Mouse (Mus musculus) intestine, postnatal 0 days (tissue): ENCODE results near the gene Wwox. TPM values are rescaled to one million over a fixed set of nuclear protein-coding genes. Genes with fewer than 3 reads are reported as not detected.

Experiments used
- ATAC-seq: fragments of 200-750 bp; cut with Nextera tagmentation; 2 replicates; pipeline ENCODE4 v1.8.0; 2017; ENCODE audit warnings: mild to moderate bottlenecking, moderate TSS enrichment, moderate library complexity
- H3K27ac ChIP-seq: fragments of 300-500 bp; sonication (generic); 2 replicates; pipeline ENCODE4 v1.5.1; 2014; ENCODE audit warnings: mild to moderate bottlenecking, low read depth, low read length, moderate library complexity
- H3K27me3 ChIP-seq: fragments of 300-500 bp; sonication (generic); replicated peaks from 2 replicates; pipeline ENCODE4 v1.6.1; 2014; ENCODE audit warnings: low read length, mixed read lengths; ENCODE audit not compliant: control insufficient read depth, insufficient read depth
- H3K36me3 ChIP-seq: fragments of 300-500 bp; sonication (generic); 2 replicates; pipeline ENCODE4 v1.6.1; 2014; ENCODE audit warnings: mild to moderate bottlenecking, moderate library complexity; ENCODE audit not compliant: control insufficient read depth, insufficient read depth
- H3K4me1 ChIP-seq: fragments of 300-500 bp; sonication (generic); replicated peaks from 2 replicates; pipeline ENCODE4 v1.6.1; 2014; ENCODE audit warnings: antibody characterized with exemption, low read length, mixed read lengths; ENCODE audit not compliant: control insufficient read depth, insufficient read depth
- H3K4me2 ChIP-seq: fragments of 300-500 bp; sonication (generic); replicated peaks from 2 replicates; pipeline ENCODE4 v1.6.1; 2014; ENCODE audit warnings: low read depth, mild to moderate bottlenecking, moderate library complexity
- H3K4me3 ChIP-seq: fragments of 300-500 bp; sonication (generic); 2 replicates; pipeline ENCODE4 v1.5.1; 2014; ENCODE audit warnings: low read depth, low read length
- H3K9ac ChIP-seq: fragments of 300-500 bp; sonication (generic); 2 replicates; pipeline ENCODE4 v1.6.1; 2014; ENCODE audit warnings: mild to moderate bottlenecking, low read depth, low read length
- H3K9me3 ChIP-seq: fragments of 300-500 bp; sonication (generic); 2 replicates; pipeline ENCODE4 v1.6.1; 2016; ENCODE audit warnings: mixed run types; ENCODE audit not compliant: control insufficient read depth
- CTCF ChIP-seq: sonication (generic); IDR thresholded peaks from 2 replicates; pipeline ENCODE4 v1.5.1; 2016; ENCODE audit warnings: low read depth, mild to moderate bottlenecking, control low read depth, antibody characterized with exemption, moderate library complexity
- WGBS: fragments of 180-500 bp; shearing (Covaris S2); extraction: QIAGEN DNeasy Blood & Tissue Kit; methylation state at CpG from one replicate; pipeline ENCODE4 v1.1.7; 2014; 5-methylcytosine and 5-hydroxymethylcytosine counted together
- polyA plus RNA-seq: library from polyadenylated mRNA; unstranded; fragments of >200 nt; fragmentation: Nextera tagmentation; extraction: Ambion mirVana; gene quantifications from 2 replicates; pipeline ENCODE4 v1.2.1, GENCODE M21; 2015

Gene Wwox
- polyA plus RNA-seq, 1 experiment from 2014 or later: 7.1 TPM

DNA sequence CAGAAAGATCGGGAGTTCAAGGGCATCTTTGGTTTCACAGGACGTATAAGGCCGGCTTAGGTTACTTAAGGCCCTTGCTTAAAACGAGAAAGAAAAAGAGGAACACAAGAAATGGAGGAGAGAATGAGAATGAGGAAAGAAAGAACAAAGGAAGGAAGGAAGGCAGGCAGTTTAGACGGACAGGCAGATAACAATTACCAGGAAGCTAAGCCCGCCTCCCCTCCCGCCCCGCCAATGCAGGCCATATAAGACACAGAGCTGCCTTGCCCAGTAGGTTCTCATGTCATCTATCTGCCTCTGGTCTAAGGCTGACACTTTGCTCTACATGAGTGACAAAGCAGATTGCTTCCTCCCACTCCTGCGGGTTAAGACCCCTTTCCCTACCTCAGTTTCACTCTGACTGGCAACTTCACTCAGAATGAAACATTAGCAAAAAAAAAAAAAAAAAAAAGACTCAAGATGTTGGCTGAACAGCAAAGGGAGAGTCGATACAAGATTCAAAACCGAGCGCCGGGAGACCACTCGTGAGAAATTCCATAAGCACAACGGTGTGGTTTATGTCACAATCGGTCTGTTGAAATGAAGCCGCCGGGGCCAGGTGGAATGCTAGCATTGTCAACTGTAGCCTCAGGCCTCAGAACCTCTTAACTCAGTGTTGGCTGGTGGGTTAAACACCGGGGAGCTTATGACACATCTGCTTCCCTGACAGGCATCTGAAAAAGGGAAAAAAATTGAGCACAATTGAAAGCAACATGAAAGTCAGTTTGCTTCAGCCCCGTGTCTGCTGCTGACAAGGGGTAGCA, 787.5 kb downstream of the Wwox start:
- no peak for ATAC-seq
- H3K27ac ChIP-seq: no peak overlapping the region
- WGBS: 68% methylated on average over 20 of the region's 20 CpGs

DNA sequence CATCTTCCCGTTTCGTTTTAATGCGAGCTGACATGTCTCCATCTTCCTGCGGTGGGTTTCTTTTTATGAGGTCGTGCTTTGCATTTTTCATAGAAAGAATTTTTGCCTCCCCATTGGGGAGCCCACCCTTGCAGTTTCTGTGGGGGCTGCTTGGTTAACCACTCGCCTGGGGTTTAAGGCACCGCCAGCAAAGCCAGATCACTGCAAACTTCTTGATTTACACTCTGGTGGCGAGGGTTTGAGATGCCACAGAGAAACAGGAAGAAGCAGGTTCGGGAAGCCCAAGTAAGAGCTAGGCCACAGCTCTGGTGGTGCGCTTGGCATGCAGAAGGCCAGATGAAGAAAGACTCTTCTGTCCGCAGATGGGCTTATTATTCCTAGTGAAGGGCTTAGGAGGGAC, 789.4 kb downstream of the Wwox start:
- Histone ChIP-seq H3K27me3 (no peaks in the 10 kb centered on the region), H3K4me3 (no peak overlapping the region), H3K4me1 (no peaks in the 10 kb centered on the region), H3K9me3 (no peaks in the 10 kb centered on the region), H3K4me2 (no peak overlapping the region), H3K36me3 (no peaks in the 10 kb centered on the region), H3K9ac (no peak overlapping the region), H3K27ac (no peak overlapping the region)
- 88% methylated on average over 11 of the region's 11 CpGs for WGBS
- no peak for ATAC-seq
- TF ChIP-seq CTCF: no peak

More for the DNA sequence above, 787.5 kb downstream of the Wwox start:
- Histone ChIP-seq H3K4me2 (no peak overlapping the region), H3K27me3 (no peaks in the 10 kb centered on the region), H3K4me1 (no peaks in the 10 kb centered on the region), H3K9me3 (no peaks in the 10 kb centered on the region), H3K9ac (no peak overlapping the region), H3K36me3 (no peaks in the 10 kb centered on the region), H3K4me3 (no peak overlapping the region)
- no peak for TF ChIP-seq CTCF

DNA sequence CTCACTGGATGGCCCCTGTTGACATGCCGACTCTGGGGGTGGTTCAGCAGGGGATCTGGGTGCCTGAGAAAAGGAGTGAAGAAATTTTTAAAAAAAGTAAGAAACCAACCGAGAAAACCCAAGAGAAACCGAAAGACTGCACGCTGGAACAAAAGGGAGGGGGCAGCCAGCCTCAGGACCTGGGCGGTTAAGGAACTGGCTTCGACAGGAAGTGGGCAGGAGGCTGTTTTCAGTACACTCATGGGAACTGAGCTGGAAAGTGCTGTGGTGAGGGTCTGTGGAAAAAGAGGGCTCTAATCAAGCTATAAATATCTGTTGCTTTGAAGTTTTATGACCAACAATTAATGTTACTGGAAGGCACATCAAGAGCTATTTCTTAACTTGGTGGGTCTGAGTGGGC, 794.6 kb downstream of the Wwox start:
- no peaks in the 10 kb centered on the region for H3K27me3 ChIP-seq
- no peak overlapping the region for H3K4me2 ChIP-seq
- H3K4me3 ChIP-seq: no peak overlapping the region
- no peak for TF ChIP-seq CTCF
- ATAC-seq: no peak
- H3K9ac ChIP-seq: no peak overlapping the region
- WGBS: 74% methylated on average over 6 of the region's 6 CpGs
- no peaks in the 10 kb centered on the region for H3K4me1 ChIP-seq
- no peaks in the 10 kb centered on the region for H3K9me3 ChIP-seq
- H3K27ac ChIP-seq: no peak overlapping the region
- no peaks in the 10 kb centered on the region for H3K36me3 ChIP-seq

- H3K36me3 ChIP-seq: no peaks in the 10 kb centered on the region
- H3K27me3 ChIP-seq: no peaks in the 10 kb centered on the region
- H3K4me1 ChIP-seq: no peaks in the 10 kb centered on the region
- TF ChIP-seq CTCF: no peak
- 73% methylated on average over 9 of the region's 9 CpGs for WGBS
- H3K4me3 ChIP-seq: no peak overlapping the region
- H3K9ac ChIP-seq: no peak overlapping the region
- no peak overlapping the region for H3K27ac ChIP-seq
- no peak overlapping the region for H3K4me2 ChIP-seq
- ATAC-seq: no peak
- H3K9me3 ChIP-seq: no peaks in the 10 kb centered on the region
These were observed 798.1 kb downstream of the Wwox start for GRCm38 (mm10) chr8:115237596-115237995.

- TF ChIP-seq CTCF: no peak
- no peak for ATAC-seq
- Histone ChIP-seq H3K27me3 (no peaks in the 10 kb centered on the region), H3K9ac (no peak overlapping the region), H3K4me3 (no peak overlapping the region), H3K4me1 (no peaks in the 10 kb centered on the region), H3K36me3 (no peaks in the 10 kb centered on the region), H3K4me2 (no peak overlapping the region), H3K9me3 (0 out of 2 replicates have a peak, but pooled peaks cover 3% of the 10 kb centered on the region), H3K27ac (no peak overlapping the region)
- 88% methylated on average over 9 of the region's 9 CpGs for WGBS
These were observed 804.1 kb downstream of the Wwox start for GRCm38 (mm10) chr8:115243465-115244027.

DNA sequence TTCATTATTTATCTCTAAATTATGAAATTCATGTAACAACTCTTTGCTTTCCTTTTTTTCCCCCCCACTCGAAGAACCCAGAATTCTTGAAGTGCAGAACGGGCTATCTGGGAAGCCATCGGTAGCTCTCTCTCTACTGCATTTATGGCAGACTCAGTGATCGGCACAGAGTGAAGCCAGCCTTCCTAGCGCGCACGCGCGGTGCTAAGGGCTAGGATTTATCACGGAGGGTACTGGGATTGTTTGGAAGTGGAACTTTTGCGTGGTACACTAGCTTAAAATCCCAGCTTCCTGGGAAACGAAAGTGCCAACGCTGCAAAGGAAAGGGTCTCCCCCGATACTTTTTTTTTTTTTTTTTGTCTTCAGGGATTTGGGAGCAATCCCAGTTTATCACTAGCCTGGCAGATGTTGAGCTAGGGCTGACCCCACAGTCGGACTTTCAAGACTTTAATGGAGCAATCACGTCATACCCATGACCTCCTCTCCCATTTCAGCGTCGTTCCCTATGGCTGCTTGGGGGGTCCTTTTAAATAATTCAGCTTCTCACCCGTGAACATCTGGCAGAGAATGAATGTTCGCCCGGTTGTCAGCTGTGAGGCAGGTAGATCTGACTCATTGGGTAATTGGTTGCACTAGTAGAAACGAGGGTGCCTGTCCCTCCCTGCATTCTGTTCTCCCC, 810.4 kb downstream of the Wwox start:
- 0 out of 2 replicates have a peak overlapping the region, but pooled peaks have one; percentile 11 for H3K4me3 ChIP-seq

More for the DNA sequence above, 810.4 kb downstream of the Wwox start:
- no peak overlapping the region for H3K27ac ChIP-seq
- WGBS: 45% methylated on average over 22 of the region's 22 CpGs
- H3K36me3 ChIP-seq: no peaks in the 10 kb centered on the region
- no peaks in the 10 kb centered on the region for H3K27me3 ChIP-seq
- H3K4me1 ChIP-seq: no peaks in the 10 kb centered on the region
- TF ChIP-seq CTCF: no peak
- H3K4me2 ChIP-seq: peak overlapping the region; percentile 35
- H3K9me3 ChIP-seq: 0 out of 2 replicates have a peak, but pooled peaks cover 3% of the 10 kb centered on the region
- H3K9ac ChIP-seq: no peak overlapping the region
- no peak for ATAC-seq
